Mouse (Mus musculus): Measurements from ENCODE around the gene Dennd1b. TPM values are rescaled to one million over a fixed set of nuclear protein-coding genes. Genes with fewer than 3 reads are reported as not detected.
A peak's percentile ranks its signal among the peaks of the same experiment; 100 is the strongest.

The Dennd1b gene
- polyA plus RNA-seq, 1 experiment from 2014 or later: 18.3 TPM

DNA sequence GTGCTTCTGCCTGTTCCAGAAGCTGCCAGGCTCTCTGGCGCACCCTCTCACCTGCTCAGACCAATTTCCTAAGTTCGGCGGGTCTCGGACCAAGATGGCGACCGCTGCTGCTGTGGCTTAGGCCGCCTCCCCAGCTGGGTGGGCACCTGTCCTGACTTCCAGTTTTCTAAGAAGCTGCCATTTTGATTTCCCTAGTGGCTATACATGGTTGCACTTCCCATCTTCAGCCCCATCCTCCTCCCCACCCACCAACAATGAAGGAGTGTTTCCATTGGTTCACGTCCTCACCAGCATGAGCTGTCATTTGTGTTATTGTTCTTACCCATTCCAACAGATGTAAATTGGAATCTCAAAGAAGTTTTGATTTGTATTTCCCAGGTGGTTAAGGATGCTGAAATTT, 159.4 kb downstream of the Dennd1b start:
- Histone ChIP-seq H3K9me3 (ENCODE audit: control insufficient read depth) (no peaks in the 10 kb centered on the region), H3K4me2 (replicated peaks; ENCODE audit: low read depth) (no peak overlapping the region), H3K27me3 (replicated peaks; ENCODE audit: control insufficient read depth, insufficient read depth, low read length) (no peaks in the 10 kb centered on the region), H3K36me3 (ENCODE audit: control insufficient read depth, insufficient read depth) (no peaks in the 10 kb centered on the region), H3K4me3 (ENCODE audit: low read depth, low read length) (no peak overlapping the region), H3K4me1 (replicated peaks; ENCODE audit: control insufficient read depth, insufficient read depth, low read length) (no peaks in the 10 kb centered on the region), H3K9ac (ENCODE audit: low read depth, low read length) (no peak overlapping the region), H3K27ac (ENCODE audit: low read depth, low read length) (no peak overlapping the region)
- 98% methylated on average over 8 of the region's 8 CpGs for WGBS
- ATAC-seq: no peak
- no peak for TF ChIP-seq CTCF (IDR thresholded peaks at IDR 0.05; ENCODE audit: low read depth)

DNA sequence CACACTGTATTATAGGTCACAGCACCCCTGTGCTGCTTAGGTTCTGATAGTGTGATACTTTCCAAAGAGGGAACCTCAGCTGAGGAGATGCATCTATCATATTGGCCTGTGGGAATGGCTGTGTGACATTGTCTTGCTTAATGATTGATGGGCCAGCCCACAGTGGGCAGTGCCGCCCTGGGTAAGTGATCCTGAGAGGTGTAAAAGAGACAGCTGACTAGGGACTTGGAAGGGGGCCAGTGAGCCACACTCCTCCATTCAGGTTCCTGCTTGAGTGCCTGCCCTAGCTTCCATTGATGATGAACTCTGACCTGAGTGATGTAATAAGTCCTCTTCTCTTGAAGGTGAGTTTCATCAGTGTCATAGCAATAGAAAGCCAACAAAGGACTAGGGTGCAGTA, 176.4 kb downstream of the Dennd1b start:
- H3K4me2 ChIP-seq (replicated peaks; ENCODE audit: low read depth): no peak overlapping the region
- H3K27me3 ChIP-seq (replicated peaks; ENCODE audit: control insufficient read depth, insufficient read depth, low read length): no peaks in the 10 kb centered on the region
- no peaks in the 10 kb centered on the region for H3K9me3 ChIP-seq (ENCODE audit: control insufficient read depth)
- H3K9ac ChIP-seq (ENCODE audit: low read depth, low read length): no peak overlapping the region
- no peaks in the 10 kb centered on the region for H3K4me1 ChIP-seq (replicated peaks; ENCODE audit: control insufficient read depth, insufficient read depth, low read length)
- peaks cover 5% of the 10 kb centered on the region; the same call in 1 of the 2 replicates for H3K36me3 ChIP-seq (ENCODE audit: control insufficient read depth, insufficient read depth)
- no peak overlapping the region for H3K27ac ChIP-seq (ENCODE audit: low read depth, low read length)
- ATAC-seq: no peak; the same call in 1 of the 2 replicates
- TF ChIP-seq CTCF (IDR thresholded peaks at IDR 0.05; ENCODE audit: low read depth): no peak
- 62% methylated on average over 1 of the region's 1 CpGs for WGBS
- H3K4me3 ChIP-seq (ENCODE audit: low read depth, low read length): no peak overlapping the region

DNA sequence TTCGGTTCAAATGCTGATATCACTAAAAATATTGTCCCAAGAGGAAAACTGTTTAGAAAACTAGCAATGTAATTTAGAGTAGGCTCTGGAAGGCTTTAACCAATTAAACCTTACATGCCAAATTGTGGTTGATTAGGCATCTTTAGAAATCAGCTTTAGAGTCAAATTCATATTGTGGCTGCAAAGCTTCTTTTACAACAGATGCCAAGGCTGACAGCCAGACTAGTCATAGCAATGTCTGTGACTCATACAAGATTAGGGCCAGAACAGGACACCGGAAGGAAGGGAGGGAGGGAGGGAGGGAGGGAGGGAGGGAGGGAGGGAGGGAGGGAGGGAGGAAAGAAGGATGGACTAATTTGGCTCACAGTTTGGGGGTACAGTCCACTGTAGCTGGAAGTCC, 182.3 kb downstream of the Dennd1b start:
- H3K27ac ChIP-seq (ENCODE audit: low read depth, low read length): no peak overlapping the region
- peaks cover 19% of the 10 kb centered on the region; the same call in 1 of the 2 replicates for H3K36me3 ChIP-seq (ENCODE audit: control insufficient read depth, insufficient read depth)
- ATAC-seq: no peak
- H3K9ac ChIP-seq (ENCODE audit: low read depth, low read length): no peak overlapping the region
- no peaks in the 10 kb centered on the region for H3K9me3 ChIP-seq (ENCODE audit: control insufficient read depth)
- no peak overlapping the region for H3K4me3 ChIP-seq (ENCODE audit: low read depth, low read length)
- H3K4me2 ChIP-seq (replicated peaks; ENCODE audit: low read depth): no peak overlapping the region
- TF ChIP-seq CTCF (IDR thresholded peaks at IDR 0.05; ENCODE audit: low read depth): no peak
- WGBS: 73% methylated on average over 2 of the region's 2 CpGs
- H3K27me3 ChIP-seq (replicated peaks; ENCODE audit: control insufficient read depth, insufficient read depth, low read length): no peaks in the 10 kb centered on the region
- H3K4me1 ChIP-seq (replicated peaks; ENCODE audit: control insufficient read depth, insufficient read depth, low read length): no peaks in the 10 kb centered on the region

DNA sequence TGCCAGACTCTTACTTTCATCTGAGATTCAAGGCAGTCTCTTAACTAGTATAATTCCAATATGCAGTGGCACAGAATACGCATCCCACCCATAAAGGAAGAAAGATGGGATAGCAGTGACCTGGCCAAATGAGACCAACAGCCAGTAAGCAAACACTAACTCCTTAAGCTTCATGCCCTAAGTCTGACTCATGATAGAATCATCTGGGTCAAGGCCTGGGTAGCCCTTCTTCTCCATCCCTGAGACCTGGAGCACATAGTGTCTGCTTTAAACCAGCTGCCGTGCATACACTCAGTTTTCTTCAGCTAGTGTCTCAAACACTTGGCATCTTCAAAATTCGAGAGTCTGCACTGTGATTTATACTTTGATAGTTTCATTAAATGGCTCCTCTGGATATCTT, 183.1 kb downstream of the Dennd1b start:
- no peak for ATAC-seq
- Histone ChIP-seq H3K27ac (ENCODE audit: low read depth, low read length) (no peak overlapping the region), H3K36me3 (ENCODE audit: control insufficient read depth, insufficient read depth) (peaks cover 19% of the 10 kb centered on the region; the same call in 1 of the 2 replicates), H3K4me1 (replicated peaks; ENCODE audit: control insufficient read depth, insufficient read depth, low read length) (no peaks in the 10 kb centered on the region), H3K4me2 (replicated peaks; ENCODE audit: low read depth) (no peak overlapping the region), H3K9me3 (ENCODE audit: control insufficient read depth) (no peaks in the 10 kb centered on the region), H3K27me3 (replicated peaks; ENCODE audit: control insufficient read depth, insufficient read depth, low read length) (no peaks in the 10 kb centered on the region), H3K9ac (ENCODE audit: low read depth, low read length) (no peak overlapping the region), H3K4me3 (ENCODE audit: low read depth, low read length) (no peak overlapping the region)
- TF ChIP-seq CTCF (IDR thresholded peaks at IDR 0.05; ENCODE audit: low read depth): no peak
- 92% methylated on average over 3 of the region's 3 CpGs for WGBS

DNA sequence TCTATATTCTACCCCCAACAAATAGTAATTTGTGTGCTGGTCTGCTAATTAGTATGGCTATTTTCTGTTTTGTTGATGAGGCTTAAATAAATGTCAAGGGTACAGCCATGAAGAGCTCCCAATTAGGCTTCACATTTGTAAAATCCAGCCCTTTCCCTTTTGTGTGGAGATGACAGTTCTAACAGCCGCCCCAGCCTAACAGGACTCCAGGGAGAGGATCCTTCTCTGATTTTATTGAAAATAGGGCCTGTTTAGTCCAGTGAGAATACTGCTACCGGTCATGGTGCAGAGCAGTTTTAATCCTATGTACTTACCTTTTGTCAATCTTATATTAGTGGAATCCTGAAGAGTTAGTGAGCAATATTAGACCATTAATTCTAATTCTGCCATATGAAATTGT, 189.8 kb downstream of the Dennd1b start:
- Histone ChIP-seq H3K9me3 (ENCODE audit: control insufficient read depth) (no peaks in the 10 kb centered on the region), H3K9ac (ENCODE audit: low read depth, low read length) (no peak overlapping the region), H3K36me3 (ENCODE audit: control insufficient read depth, insufficient read depth) (0 out of 2 replicates have a peak, but pooled peaks cover under 1% of the 10 kb centered on the region), H3K4me1 (replicated peaks; ENCODE audit: control insufficient read depth, insufficient read depth, low read length) (no peaks in the 10 kb centered on the region), H3K27ac (ENCODE audit: low read depth, low read length) (no peak overlapping the region), H3K27me3 (replicated peaks; ENCODE audit: control insufficient read depth, insufficient read depth, low read length) (no peaks in the 10 kb centered on the region), H3K4me3 (ENCODE audit: low read depth, low read length) (no peak overlapping the region), H3K4me2 (replicated peaks; ENCODE audit: low read depth) (no peak overlapping the region)
- WGBS: 90% methylated on average over 2 of the region's 2 CpGs
- ATAC-seq: no peak
- no peak for TF ChIP-seq CTCF (IDR thresholded peaks at IDR 0.05; ENCODE audit: low read depth)

DNA sequence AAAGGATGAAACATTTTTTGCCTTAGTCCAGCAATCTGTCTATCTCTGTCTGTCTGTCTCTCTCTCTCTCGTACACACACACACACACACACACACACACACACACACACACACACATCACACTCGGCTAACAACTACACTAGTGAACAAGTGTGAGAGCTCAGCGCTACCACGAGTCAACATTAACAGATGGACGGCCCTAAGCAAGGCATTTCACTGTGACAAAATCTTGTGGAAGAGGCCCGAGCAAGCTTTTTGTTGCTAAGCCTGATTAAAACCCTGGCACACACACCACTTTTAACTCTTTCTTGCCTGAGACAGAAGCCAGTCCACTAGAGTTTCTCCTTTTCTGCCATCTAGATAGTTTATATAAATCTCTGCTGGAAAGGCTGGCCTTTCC, 190.3 kb downstream of the Dennd1b start:
- Histone ChIP-seq H3K9ac (ENCODE audit: low read depth, low read length) (no peak overlapping the region), H3K9me3 (ENCODE audit: control insufficient read depth) (no peaks in the 10 kb centered on the region), H3K4me1 (replicated peaks; ENCODE audit: control insufficient read depth, insufficient read depth, low read length) (no peaks in the 10 kb centered on the region), H3K4me2 (replicated peaks; ENCODE audit: low read depth) (no peak overlapping the region), H3K4me3 (ENCODE audit: low read depth, low read length) (no peak overlapping the region), H3K27me3 (replicated peaks; ENCODE audit: control insufficient read depth, insufficient read depth, low read length) (no peaks in the 10 kb centered on the region), H3K27ac (ENCODE audit: low read depth, low read length) (no peak overlapping the region), H3K36me3 (ENCODE audit: control insufficient read depth, insufficient read depth) (no peaks in the 10 kb centered on the region)
- TF ChIP-seq CTCF (IDR thresholded peaks at IDR 0.05; ENCODE audit: low read depth): no peak
- 62% methylated on average over 6 of the region's 6 CpGs for WGBS
- ATAC-seq: no peak

DNA sequence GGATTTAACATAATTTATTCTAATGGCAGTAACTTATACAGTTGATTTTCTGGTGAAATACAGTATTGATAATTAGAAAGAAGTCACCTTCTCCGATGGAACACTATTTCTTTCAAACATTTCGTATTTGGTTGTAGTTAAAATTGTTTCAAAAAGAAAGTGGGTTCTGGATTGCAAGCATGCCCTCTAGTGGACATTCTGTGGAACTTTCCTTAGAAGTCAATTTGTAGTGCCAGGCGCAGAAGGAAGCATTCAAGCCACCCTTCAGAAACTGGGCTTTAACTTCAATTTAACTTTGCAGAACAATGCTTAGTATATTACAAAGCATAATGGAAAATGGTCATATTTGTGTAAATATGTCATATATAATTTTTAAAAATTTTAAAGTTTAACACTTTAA, 193.2 kb downstream of the Dennd1b start:
- Histone ChIP-seq H3K27ac (ENCODE audit: low read depth, low read length) (no peak overlapping the region), H3K9ac (ENCODE audit: low read depth, low read length) (no peak overlapping the region), H3K36me3 (ENCODE audit: control insufficient read depth, insufficient read depth) (no peaks in the 10 kb centered on the region), H3K4me1 (replicated peaks; ENCODE audit: control insufficient read depth, insufficient read depth, low read length) (no peaks in the 10 kb centered on the region), H3K27me3 (replicated peaks; ENCODE audit: control insufficient read depth, insufficient read depth, low read length) (no peaks in the 10 kb centered on the region), H3K4me3 (ENCODE audit: low read depth, low read length) (no peak overlapping the region), H3K9me3 (ENCODE audit: control insufficient read depth) (no peaks in the 10 kb centered on the region), H3K4me2 (replicated peaks; ENCODE audit: low read depth) (no peak overlapping the region)
- WGBS: 26% methylated on average over 3 of the region's 3 CpGs
- TF ChIP-seq CTCF (IDR thresholded peaks at IDR 0.05; ENCODE audit: low read depth): peak; percentile 85
- no peak for ATAC-seq
